Mouse (Mus musculus) kidney, postnatal 25 days (tissue): ENCODE measurements around the gene Rasl10a.
"Not testable (repeated sequence)": the region's sequence is repeated elsewhere in the genome, so short reads cannot be mapped to it uniquely, and the experiment has no call there.

Experiments
- DNase-seq, 2 experiments: peaks; one replicate each; pipeline ENCODE4 v3.0.0; 2021; ENCODE audit warnings: mixed read lengths in 2 of 2

Gene Rasl10a

DNA sequence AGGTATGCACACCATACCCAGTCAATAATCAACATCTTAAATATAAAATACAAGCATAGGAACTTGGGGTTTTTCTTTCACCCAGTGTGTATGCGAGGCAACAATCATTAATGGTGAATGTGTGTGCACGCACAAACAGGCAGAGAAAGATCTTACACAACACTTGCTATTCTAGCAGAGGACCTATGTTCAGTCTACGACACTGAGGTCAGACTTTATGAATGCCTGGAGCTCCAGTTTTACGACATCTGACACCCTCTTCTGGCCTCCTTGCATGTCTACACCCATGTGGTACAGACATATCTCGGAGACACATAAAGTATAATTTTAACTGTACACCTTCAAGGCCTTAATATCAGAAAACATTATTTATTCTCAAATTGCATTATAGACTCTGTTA, 18.9 kb downstream of the Rasl10a start:
- DNase-seq = not testable (repeated sequence)

DNA sequence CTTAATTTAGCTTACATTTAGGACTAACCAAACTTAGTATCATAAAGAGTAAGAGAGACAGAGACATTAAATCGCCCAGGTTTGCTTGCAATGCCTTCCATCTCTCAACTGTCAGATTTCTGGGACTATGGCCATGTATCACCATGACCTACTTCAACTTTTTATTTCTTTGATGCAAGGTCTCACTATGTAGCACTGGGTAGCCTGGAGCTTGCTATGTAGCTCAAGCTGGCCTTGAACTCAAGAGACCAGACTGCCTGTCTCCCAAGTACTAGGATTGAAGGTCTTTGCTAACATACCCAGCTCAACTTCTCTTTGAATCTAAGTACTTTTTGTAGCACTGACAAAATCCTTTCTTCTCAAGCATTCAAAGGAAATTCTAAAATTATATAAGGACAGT, 31.2 kb downstream of the Rasl10a start:
- no peak for DNase-seq

GRCm38 (mm10) chr11:5091706-5092105, 33.8 kb downstream of the Rasl10a start:
- no peak for DNase-seq

DNA sequence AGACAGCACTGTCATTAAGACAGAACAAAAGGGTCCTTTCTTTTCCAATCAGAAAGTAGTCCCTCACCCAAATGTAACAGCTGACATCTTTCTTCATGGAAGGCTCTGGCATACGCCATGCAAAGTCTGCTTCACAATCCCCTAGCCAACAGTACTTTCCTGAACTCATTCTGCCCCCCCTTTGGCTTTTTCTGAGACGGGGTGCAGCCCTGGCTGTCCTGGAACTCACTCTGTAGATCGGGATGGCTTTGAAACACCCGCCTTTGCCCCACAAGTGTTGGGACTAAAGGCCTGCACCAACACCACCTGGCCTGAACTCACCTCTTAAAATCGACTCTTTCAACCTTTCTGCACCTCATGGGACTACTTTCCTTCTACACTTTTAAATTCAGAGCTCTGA, 37.9 kb downstream of the Rasl10a start:
- no peak for DNase-seq

GRCm38 (mm10) chr11:5096480-5097020, 38.6 kb downstream of the Rasl10a start:
- no peak for DNase-seq

- DNase-seq = peak; percentile 63 to 78
These were observed 40.3 kb downstream of the Rasl10a start for GRCm38 (mm10) chr11:5098035-5098735.

DNA sequence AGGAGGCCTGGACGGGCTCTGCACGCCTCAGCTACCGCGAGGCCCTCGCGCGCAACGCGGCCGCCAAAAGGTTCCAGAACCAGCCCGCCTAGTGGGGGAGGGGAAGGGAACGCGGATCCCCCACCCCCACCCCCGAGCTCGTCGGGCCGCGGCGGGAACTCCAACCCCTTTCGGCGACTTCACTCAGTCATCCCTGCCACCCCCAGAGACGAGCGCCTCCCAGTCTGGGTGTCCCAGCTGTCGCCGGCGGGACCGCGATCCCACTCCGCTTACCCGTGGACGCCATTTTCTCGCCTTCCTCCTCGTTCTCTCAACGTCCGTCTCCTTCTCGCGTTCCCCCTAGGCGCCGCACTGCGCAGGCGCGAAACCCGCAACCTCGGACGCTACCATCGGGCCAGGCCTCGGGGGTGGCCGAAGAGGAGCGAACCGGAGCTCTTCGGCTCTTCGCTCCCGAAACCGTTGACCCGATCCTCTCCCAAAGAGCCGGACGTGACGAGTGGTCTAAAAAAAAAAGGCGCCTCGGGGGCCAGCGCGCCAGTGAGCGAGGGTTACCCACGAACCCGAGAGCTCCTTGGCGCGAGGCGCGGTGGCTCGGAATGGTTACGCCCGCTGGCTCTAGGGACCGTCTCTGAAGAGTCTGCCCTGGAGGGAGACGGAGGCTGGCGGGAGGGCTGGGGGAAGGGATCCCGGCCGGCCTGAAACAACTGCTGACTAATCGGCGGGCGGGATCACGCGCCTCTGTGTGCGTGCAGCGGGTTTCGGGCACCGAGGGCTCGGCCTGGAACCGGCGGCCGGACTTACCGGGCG, 41.0 kb downstream of the Rasl10a start, which contains the start of the genes Rhbdd3 and Ewsr1:
Gene Rhbdd3 (plus strand): TSS at position 191 of the 807 bp plus-strand sequence.
Gene Ewsr1 (minus strand): TSS at position 531 of the 807 bp plus-strand sequence.
- DNase-seq = peak; percentile 95 to 97

DNA sequence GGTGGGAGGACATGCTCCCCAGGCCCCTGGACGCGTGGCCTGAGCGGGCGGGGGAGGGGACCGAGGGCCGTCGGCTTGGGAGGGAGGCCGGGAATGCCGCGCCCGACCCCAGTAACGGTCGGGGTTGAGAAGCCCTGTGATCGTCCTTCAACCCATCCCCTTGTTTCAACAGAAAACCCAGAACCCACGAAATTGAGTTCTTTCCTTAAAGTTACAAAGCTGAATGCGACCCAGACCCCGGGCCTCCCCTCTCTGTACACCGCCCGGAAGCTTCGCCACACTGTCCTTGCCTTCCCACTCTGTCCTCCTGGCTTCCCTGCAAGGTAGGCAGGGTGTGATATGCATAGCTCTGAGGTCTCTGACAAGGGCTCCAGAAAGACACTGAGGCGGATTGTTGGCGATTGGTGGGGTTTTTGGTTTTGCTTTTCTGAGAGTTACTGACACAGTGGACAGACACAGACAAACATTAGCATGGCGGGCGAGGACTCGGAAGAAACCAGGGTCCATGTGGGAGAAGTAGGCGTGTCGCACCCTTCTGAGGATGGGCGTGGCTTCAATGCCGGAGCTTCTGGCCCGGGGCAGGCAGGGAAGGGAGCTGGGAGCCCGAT, 41.8 kb downstream of the Rasl10a start:
- peak; percentile 91 to 93 for DNase-seq

GRCm38 (mm10) chr11:5100283-5100682, 42.4 kb downstream of the Rasl10a start:
- no peak for DNase-seq

DNA sequence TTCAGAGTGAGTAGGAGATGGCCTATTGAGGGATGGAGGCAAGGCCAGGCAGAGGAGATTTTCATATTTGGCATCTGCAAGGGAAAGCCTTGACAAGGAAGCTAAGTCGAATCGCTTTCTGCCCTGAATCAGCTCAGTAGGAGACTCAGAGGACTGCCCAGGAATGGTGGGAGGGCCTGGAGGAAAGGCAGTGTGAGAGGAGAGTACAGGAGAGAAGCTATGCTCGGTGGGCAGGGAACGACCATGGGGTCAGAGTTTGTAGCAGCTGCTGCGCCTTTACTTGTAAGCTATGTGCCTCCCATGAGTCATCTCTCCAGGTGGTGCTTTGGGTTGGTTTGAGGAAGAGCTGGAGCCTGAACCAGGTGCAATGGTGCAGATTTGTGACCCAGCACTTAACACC, 42.9 kb downstream of the Rasl10a start:
- no peak for DNase-seq

GRCm38 (mm10) chr11:5101641-5102040, 43.7 kb downstream of the Rasl10a start:
- no peak for DNase-seq

DNA sequence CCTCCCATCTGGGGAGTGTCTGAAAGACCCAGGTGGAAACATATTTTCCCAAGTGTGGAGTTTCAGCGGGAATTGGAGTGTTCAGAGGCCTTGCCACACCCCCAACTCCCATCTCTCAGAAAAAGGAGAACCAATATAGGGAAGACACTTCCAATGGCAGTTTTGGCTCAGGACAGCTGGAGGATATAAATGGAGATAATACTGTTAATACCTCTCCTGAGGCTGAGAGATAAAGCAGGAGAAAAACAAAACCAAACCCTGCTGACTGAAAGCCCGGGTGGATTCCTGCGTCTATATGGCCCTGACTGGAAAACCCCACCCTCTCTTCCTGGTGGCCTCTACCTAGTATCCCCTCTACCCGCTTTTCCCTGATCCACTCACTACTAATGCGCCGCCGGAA, 44.5 kb downstream of the Rasl10a start:
- DNase-seq = no peak

- no peak for DNase-seq
These were observed 46.1 kb downstream of the Rasl10a start for GRCm38 (mm10) chr11:5103986-5104509.

GRCm38 (mm10) chr11:5109441-5109840, 51.5 kb downstream of the Rasl10a start:
- DNase-seq = no peak
